ENCODE assay signal across 13 mouse cellular contexts in the genomic region with DNA sequence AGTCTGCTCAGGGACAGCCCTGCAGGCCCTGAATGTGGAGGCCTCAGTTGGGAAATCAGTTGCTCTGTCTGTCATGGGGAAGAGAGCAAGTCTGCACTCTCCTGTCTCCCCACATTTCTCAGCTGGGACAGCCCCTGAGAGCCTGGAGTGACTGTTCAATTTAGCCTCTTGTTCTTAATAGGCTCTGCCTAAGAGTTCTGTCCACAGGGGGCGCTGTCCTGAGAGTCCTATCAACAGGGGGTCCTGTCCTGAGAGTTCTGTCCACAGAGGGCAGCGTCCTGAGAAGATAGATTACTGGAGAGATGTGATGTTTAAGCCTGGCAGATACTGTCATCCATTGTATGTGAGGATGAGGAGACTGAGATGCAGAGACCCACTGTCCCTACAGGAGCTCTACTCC. TPM values are rescaled to one million over a fixed set of nuclear protein-coding genes. Genes with fewer than 3 reads are reported as not detected.
DNase-seq lines count a peak whose midpoint lies in the region; ATAC-seq and TF ChIP-seq lines count a peak whose summit lies in the region.
"Had no signal": no experiment of that assay in that cellular context is flagged by ENCODE, and none has a peak within 500 bp of the region (broad histone marks: within the 10 kb centered on the region; RNA-seq: fewer than 3 reads in every experiment).

No protein-coding gene starts in this region.

- no peak overlapping the region for H3K4me3 ChIP-seq in liver, embryonic 12.5 days
- H3K4me3 ChIP-seq in ES-E14 (ENCODE audit: insufficient read depth in 1 of 2, low read depth in 1 of 2, low read length in 2 of 2, poor library complexity in 1 of 2, severe bottlenecking in 1 of 2): no peak overlapping the region
- H3K4me3 ChIP-seq: limb, embryonic 15.5 days; midbrain, embryonic 13.5 days had no signal

- no peaks in the 10 kb centered on the region for H3K9me3 ChIP-seq in liver, embryonic 12.5 days (replicated peaks)
- H3K9me3 ChIP-seq in ES-E14 (ENCODE audit: control insufficient read depth, insufficient read depth, low read depth, low read length): no peaks in the 10 kb centered on the region
- H3K9me3 ChIP-seq: limb, embryonic 15.5 days; midbrain, embryonic 13.5 days had no signal

- no peak overlapping the region for H3K27ac ChIP-seq in liver, embryonic 12.5 days
- no peak overlapping the region for H3K27ac ChIP-seq in ES-E14 (ENCODE audit: insufficient read depth, low read depth, low read length, poor library complexity, severe bottlenecking)
- H3K27ac ChIP-seq: limb, embryonic 15.5 days; midbrain, embryonic 13.5 days had no signal

- H3K9ac ChIP-seq in liver, embryonic 12.5 days: no peak overlapping the region
- no peak overlapping the region for H3K9ac ChIP-seq in ES-E14 (ENCODE audit: insufficient read depth, low read depth, low read length, poor library complexity, severe bottlenecking)
- H3K9ac ChIP-seq: limb, embryonic 15.5 days; midbrain, embryonic 13.5 days had no signal

- peak; percentile 39 for DNase-seq in embryo, embryonic 11 days
- no peak for DNase-seq in embryo, embryonic 9.5 days (ENCODE audit: extremely low spot score)
- peak; percentile 26 for DNase-seq in liver
- DNase-seq in ES-E14 (ENCODE audit: low read depth, low spot score): peak; percentile 42
- peak; percentile 64 for DNase-seq in lung, postnatal 14 days
- DNase-seq in ovary, postnatal 14 days (ENCODE audit: low spot score): no peak
- DNase-seq in layer of hippocampus, adult 11-12 months (ENCODE audit: low spot score): no peak

- peaks cover 7% of the 10 kb centered on the region for H3K4me1 ChIP-seq in liver, embryonic 12.5 days
- H3K4me1 ChIP-seq in ES-E14 (ENCODE audit: control insufficient read depth in 2 of 2, insufficient read depth in 2 of 2, low read length in 2 of 2, poor library complexity in 1 of 2): no peaks in the 10 kb centered on the region
- H3K4me1 ChIP-seq: midbrain, embryonic 13.5 days had no signal

- 0 out of 2 replicates have a peak, but pooled peaks cover 3% of the 10 kb centered on the region for H3K27me3 ChIP-seq in liver, embryonic 12.5 days (replicated peaks)
- H3K27me3 ChIP-seq: limb, embryonic 15.5 days; midbrain, embryonic 13.5 days had no signal

- H3K36me3 ChIP-seq in liver, embryonic 12.5 days: no peaks in the 10 kb centered on the region
- H3K36me3 ChIP-seq in ES-E14 (ENCODE audit: control insufficient read depth, insufficient read depth, low read length, poor library complexity, severe bottlenecking): no peaks in the 10 kb centered on the region
- H3K36me3 ChIP-seq: limb, embryonic 15.5 days; midbrain, embryonic 13.5 days had no signal

- ATAC-seq in liver, embryonic 12.5 days: no peak
- ATAC-seq: midbrain, embryonic 13.5 days had no signal

- no peak overlapping the region for H3K4me2 ChIP-seq in liver, embryonic 12.5 days
- H3K4me2 ChIP-seq: limb, embryonic 15.5 days; midbrain, embryonic 13.5 days had no signal

- in situ Hi-C loops in ES-E14 (cut with MboI; ENCODE audit: low sequenced_read_pairs in 2 of 2, unreplicated experiment in 2 of 2): no loop called here

- WGBS in liver, embryonic 12.5 days (ENCODE audit: insufficient replicate concordance): 7% methylated on average over 2 of the region's 2 CpGs

TF ChIP-seq in ES-E14, 5 proteins besides CTCF, POLR2A, EP300 and RAD21:
- TF ChIP-seq ZNF384 (IDR thresholded peaks at IDR 0.05; ENCODE audit: low read depth, low read length): no peak
- no peak for TF ChIP-seq HCFC1 (IDR thresholded peaks at IDR 0.05; ENCODE audit: borderline replicate concordance, insufficient read depth, low read length)
- TF ChIP-seq MAFK (IDR thresholded peaks at IDR 0.05; ENCODE audit: insufficient read depth, low read depth, low read length): no peak
- no peak for TF ChIP-seq CHD2 (IDR thresholded peaks at IDR 0.05; ENCODE audit: low read depth, low read length)
- TF ChIP-seq ZC3H11A (IDR thresholded peaks at IDR 0.05; ENCODE audit: borderline replicate concordance, low read depth, low read length): no peak

RNA-seq across cellular contexts. Expression of gene Aldh3b3, which starts 4.0 kb away (rescaled TPM):
- polyA plus RNA-seq in liver, embryonic 12.5 days (2016; fragmentation: Nextera tagmentation; extraction: Ambion mirVana): 0.04 TPM in 1 of 2 replicates, not detected in the other
- total RNA-seq in ES-E14 (2012; rRNA removed): not detected in 2 replicates
- total RNA-seq: hematopoietic stem cell, adult 5-6 weeks; layer of hippocampus, adult 8-10 months had no signal
- polyA plus RNA-seq: midbrain, embryonic 13.5 days had no signal

RNA-seq across cellular contexts. Expression of gene Aldh3b2, which starts 9.7 kb away (rescaled TPM):
- polyA plus RNA-seq in liver, embryonic 12.5 days (2016; fragmentation: Nextera tagmentation; extraction: Ambion mirVana): 0.14 and 0.22 TPM in 2 replicates
- 0.21 and 0.62 TPM in 2 replicates for total RNA-seq in ES-E14 (2012; rRNA removed)
- total RNA-seq: hematopoietic stem cell, adult 5-6 weeks had no signal

RNA-seq across cellular contexts. Expression of gene Acy3, which starts 23.9 kb away (rescaled TPM):
- polyA plus RNA-seq in liver, embryonic 12.5 days (2016; fragmentation: Nextera tagmentation; extraction: Ambion mirVana): 9.1 and 10.0 TPM in 2 replicates
- total RNA-seq in ES-E14 (2012; rRNA removed): 2.1 and 2.4 TPM in 2 replicates

RNA-seq across cellular contexts. Expression of gene Unc93b1, which starts 27.5 kb away (rescaled TPM):
- 14.3 and 15.3 TPM in 2 replicates for polyA plus RNA-seq in liver, embryonic 12.5 days (2016; fragmentation: Nextera tagmentation; extraction: Ambion mirVana)
- 3.9 and 9.5 TPM in 2 replicates for total RNA-seq in ES-E14 (2012; rRNA removed)

RNA-seq across cellular contexts. Expression of gene Tbx10, which starts 30.1 kb away (rescaled TPM):
- 1.2 and 1.3 TPM in 2 replicates for polyA plus RNA-seq in liver, embryonic 12.5 days (2016; fragmentation: Nextera tagmentation; extraction: Ambion mirVana)
- not detected in 2 replicates for total RNA-seq in ES-E14 (2012; rRNA removed)
- total RNA-seq: hematopoietic stem cell, adult 5-6 weeks; layer of hippocampus, adult 8-10 months had no signal
- polyA plus RNA-seq: limb, embryonic 15.5 days; midbrain, embryonic 13.5 days; stomach, embryonic 14.5 days had no signal

Comparison
In these comparisons a context has a peak if more than half of its experiments do, and no peak if none do; other contexts are left out.
1. DNase-seq: peak in embryo, embryonic 11 days (single experiment), liver (single experiment), ES-E14 (single experiment) and lung, postnatal 14 days (single experiment); none in embryo, embryonic 9.5 days (single experiment), ovary, postnatal 14 days (single experiment) and layer of hippocampus, adult 11-12 months (single experiment).